Mouse (Mus musculus) thymus, postnatal 0 days (tissue): Measurements from ENCODE around the gene Shq1. TPM values are rescaled to one million over a fixed set of nuclear protein-coding genes. Genes with fewer than 3 reads are reported as not detected.
A peak's percentile ranks its signal among the peaks of the same experiment; 100 is the strongest.

Source experiments
- DNase-seq: peaks from one replicate; pipeline ENCODE4 v3.0.0-alpha.2; 2015; ENCODE audit warnings: low spot score
- polyA plus RNA-seq: library from polyadenylated mRNA; unstranded; fragments of >200 nt; fragmentation: Nextera tagmentation; extraction: Ambion mirVana; gene quantifications from 2 replicates; pipeline ENCODE4 v1.2.1, GENCODE M21; 2015

Shq1 gene
- polyA plus RNA-seq: 14.0 and 15.4 TPM in 2 replicates

DNA sequence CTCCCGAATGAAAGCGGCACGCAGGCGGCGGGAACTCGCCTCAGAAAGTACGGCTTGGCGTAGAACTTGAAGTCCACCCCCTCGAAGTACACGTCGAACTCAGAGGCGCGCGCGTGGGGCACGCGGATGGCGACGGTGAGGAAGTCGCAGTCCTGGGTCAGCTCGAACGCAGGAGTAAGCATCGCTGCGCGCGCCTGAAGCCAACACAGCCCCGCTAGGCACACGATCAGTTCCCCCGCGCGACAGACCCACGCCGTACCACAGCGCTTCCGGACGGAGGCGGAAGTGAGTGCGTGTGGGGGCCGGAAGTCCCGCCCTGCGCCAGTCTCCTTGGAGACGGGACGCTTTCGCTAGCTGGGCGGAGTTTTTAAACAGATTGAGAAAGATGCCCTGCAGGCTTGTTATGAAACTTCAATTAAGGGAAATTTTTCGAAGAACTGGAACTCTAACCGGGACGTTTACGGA lies at the start of gene Shq1:
TSS of gene Shq1 (minus strand) at position 278 of the 465 bp plus-strand sequence.
- peak; percentile 93 for DNase-seq

DNA sequence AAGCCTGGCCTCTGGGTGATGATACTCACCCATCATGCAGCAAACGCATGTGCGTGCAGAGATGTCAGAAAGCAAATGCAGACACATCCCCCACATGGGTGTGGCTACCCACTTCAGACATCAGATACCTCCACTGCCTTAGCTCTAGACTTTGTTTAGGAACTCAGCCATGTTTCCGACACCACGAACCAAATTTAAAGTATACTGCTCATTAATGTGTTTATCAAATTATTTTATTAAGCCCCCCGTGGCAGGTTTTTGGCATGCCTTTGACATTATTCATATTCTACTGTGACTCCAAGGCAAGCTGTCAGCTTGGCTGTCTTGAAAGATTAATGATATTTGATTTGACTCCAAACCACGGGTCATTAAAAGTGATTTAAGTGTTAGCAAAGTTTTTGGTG lies 49.1 kb upstream of the Shq1 start:
- DNase-seq: no peak

GRCm38 (mm10) chr6:100716817-100717216 lies 45.9 kb upstream of the Shq1 start:
- DNase-seq: no peak

- DNase-seq: no peak
Measured at GRCm38 (mm10) chr6:100716152-100716551, 45.2 kb upstream of the Shq1 start.

- no peak for DNase-seq
Measured at GRCm38 (mm10) chr6:100715296-100715828, 44.4 kb upstream of the Shq1 start.

DNA sequence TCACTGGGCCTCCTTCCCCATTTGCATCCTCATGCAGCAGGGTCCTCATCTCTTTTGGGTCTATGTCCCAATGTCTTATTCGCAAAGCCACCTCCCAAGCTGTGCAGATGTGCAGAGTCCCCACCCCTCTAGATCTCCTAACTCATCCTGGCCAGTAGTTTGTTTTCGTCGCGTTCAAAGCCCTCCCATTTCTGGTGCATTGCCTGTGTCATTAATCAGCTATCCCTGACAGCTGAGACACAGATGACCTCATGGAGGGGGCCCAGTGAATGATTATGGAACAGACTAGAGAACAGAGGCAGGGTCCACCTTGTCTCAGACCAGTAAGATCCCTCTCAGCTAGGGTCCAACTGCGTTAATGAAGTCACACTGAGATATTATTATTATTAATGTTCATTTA lies 39.9 kb upstream of the Shq1 start:
- no peak for DNase-seq

DNA sequence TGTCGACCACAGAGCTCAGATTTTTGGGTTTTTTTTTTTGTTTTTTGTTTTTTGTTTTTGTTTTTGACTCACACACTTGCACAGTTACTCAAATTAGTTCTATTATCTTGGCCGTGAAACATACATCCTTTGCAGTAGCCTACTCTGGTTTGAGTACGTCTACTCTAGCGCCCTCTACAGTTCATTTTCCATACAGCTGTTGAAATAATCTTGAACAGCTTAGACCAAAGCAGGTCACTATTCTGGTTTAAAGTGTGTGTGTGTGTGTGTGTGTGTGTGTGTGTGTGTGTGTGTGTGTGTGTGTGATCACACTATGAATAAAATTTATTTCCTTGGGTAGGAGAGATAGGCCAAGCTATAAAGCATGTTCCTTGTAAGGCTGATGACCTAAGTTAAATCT lies 39.2 kb upstream of the Shq1 start:
- peak; percentile 29 for DNase-seq

DNA sequence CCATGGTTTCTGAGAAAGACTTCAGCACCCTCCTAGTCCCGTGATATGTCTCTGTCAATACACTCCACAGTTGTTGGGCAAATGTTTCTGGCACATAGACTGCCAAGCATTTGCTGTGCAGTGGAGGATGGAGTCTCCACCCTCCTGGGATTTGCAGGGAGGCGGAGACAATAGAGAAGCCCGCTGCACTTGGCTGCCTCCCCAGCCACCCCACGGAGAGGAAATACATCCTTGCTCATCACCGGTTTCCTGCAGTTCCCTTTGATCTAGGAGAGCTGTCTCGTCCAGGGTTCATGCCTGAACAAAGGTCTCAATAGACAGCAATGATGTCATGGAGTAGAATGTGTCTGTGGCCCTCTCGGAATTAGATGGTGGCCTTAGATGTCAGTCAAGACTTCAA lies 38.5 kb upstream of the Shq1 start:
- peak; percentile 5 for DNase-seq

GRCm38 (mm10) chr6:100708996-100709395 lies 38.0 kb upstream of the Shq1 start:
- DNase-seq: no peak

GRCm38 (mm10) chr6:100708248-100708647 lies 37.3 kb upstream of the Shq1 start:
- no peak for DNase-seq

GRCm38 (mm10) chr6:100707557-100707956 lies 36.6 kb upstream of the Shq1 start:
- DNase-seq: no peak

GRCm38 (mm10) chr6:100706861-100707260 lies 35.9 kb upstream of the Shq1 start:
- DNase-seq: no peak

DNA sequence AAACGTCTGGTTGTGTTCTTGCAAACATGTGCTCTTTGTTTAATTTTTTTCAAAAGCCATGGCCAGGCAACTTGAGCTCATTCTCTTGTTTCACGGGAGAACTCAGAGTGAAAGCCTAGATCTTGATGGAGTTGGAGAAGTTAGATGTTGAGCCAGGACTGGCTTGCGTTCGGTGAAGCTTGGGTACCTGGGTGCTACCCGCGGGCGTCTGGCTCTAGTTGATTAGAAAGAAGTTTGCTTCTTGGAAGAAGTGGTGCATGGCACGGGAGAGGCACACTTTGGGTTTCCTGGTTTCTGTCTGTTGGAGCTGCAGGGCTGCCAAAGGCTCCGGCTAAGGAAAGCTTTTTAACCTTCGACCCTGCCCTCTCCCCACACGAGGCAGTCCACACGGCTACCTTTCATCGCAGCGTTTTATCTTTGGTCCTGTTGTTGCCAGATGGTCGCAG lies 34.4 kb upstream of the Shq1 start:
- DNase-seq: no peak

GRCm38 (mm10) chr6:100704574-100705365 lies 33.8 kb upstream of the Shq1 start, which contains the start of gene Gxylt2:
TSS of gene Gxylt2 (plus strand) at chr6:100704734.
- DNase-seq: no peak

- no peak for DNase-seq
Measured at GRCm38 (mm10) chr6:100704197-100704573, 33.2 kb upstream of the Shq1 start.

- DNase-seq: no peak
Measured at GRCm38 (mm10) chr6:100700774-100701173, 29.8 kb upstream of the Shq1 start.

DNA sequence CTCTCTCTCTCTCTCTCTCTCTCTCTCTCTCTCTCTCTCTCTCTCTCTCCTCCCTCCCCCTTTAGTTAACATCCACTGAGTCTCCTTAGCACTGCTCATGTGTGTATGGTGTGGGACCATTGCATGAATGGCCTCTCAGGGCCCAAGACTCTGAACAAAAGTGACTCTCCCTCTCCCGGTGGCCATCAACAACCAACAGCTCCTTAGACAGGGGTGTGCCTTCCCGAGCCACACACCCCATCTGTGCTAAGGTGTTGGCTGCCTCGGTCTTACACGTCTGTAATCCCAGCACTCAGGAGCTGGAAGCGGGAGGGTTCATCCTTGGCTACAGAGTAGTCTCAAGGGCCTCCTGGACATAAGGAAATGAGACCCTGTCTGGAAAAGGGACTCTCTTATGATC lies 29.0 kb upstream of the Shq1 start:
- DNase-seq: no peak

DNA sequence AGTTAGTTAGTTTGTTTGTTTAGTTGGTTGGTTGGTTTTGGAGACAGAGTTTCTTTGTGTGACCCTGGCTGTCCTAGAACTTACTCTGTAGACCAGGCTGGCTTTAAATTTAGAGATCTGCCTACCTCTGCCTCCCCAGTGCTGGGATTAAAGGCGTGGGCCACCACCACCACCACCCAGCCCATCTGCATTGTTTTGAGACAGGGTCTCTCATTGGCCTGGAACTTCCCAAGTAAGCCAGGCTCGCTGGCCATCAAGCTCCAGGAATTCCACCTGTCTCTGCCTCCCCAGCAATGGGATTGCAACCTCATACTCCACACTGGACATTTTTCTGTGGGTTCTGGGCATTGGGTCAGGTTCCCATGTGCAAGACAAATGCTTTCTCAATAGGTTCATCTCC lies 15.4 kb upstream of the Shq1 start:
- no peak for DNase-seq

DNA sequence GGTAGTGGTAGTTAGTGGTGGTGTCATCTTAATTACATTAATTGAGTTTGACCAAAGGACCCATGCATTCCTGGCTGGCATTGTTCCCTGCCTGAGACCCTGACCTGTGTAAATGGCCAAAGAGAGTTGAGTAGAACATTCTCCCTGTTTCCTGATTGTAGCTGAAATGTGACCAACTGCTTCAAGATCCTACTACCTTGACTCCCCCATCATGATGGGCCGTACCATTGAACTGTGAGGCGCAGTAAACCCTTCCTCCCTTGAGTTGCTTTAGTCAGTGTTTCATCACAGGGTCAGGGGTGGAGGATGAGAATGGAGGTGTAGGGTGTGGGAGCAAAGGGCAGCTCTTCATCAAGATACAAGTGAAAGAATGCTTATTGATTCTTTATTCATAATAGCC lies 7.7 kb upstream of the Shq1 start:
- DNase-seq: no peak

GRCm38 (mm10) chr6:100676461-100676860 lies 5.5 kb upstream of the Shq1 start:
- DNase-seq: no peak

DNA sequence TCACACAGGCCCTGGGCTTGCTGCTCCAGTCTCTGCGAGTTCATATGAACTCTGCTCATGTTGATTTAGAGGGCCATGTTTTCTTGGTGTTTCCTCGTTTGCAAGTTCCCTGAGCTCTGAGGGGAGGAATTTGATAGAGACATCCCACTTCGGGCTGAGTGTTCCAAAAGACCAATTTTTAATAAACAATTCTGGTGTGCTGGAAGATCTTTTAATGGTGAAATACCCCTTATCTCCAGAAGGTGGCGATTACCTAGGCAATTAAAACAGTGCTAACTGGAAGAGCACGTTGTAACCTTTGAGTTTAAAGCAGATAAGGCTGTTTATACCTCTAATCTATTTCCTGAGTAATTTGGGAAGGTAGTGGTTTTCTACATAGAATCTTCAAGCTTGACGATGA lies 4.0 kb upstream of the Shq1 start:
- DNase-seq: peak; percentile 38

GRCm38 (mm10) chr6:100671401-100671800 lies 444 bp upstream of the Shq1 start:
- DNase-seq: no peak

- DNase-seq: peak; percentile 27
Measured at GRCm38 (mm10) chr6:100670370-100670841, 551 bp downstream of the Shq1 start.
